Mouse (Mus musculus): ENCODE results near the gene Cfl2.

GRCm38 (mm10) chr12:54839815-54840214, 22.9 kb downstream of the Cfl2 start:
- TF ChIP-seq HCFC1 (IDR thresholded peaks at IDR 0.05; ENCODE audit: borderline replicate concordance, insufficient read depth, low read length) (no peak), ZNF384 (IDR thresholded peaks at IDR 0.05; ENCODE audit: low read depth, low read length) (no peak)
